Mouse (Mus musculus) limb, embryonic 11.5 days (tissue): ENCODE measurements around the gene Mier3. TPM values are rescaled to one million over a fixed set of nuclear protein-coding genes. Genes with fewer than 3 reads are reported as not detected.
A peak's percentile ranks its signal among the peaks of the same experiment; 100 is the strongest.

ENCODE experiments used
- ATAC-seq: fragments of 200-750 bp; cut with Nextera tagmentation; 2 replicates; pipeline ENCODE4 v1.8.0; 2017; ENCODE audit warnings: low read depth; ENCODE audit not compliant: insufficient number of reproducible peaks, low FRiP score, low TSS enrichment
- DNase-seq: peaks from one replicate; pipeline ENCODE4 v3.0.0-alpha.2; 2015; ENCODE audit warnings: low spot score
- H3K27ac ChIP-seq: fragments of 300-500 bp; sonication (generic); replicated peaks from 2 replicates; pipeline ENCODE4 v1.5.1; 2014; ENCODE audit warnings: low read depth, mild to moderate bottlenecking, low read length
- H3K27me3 ChIP-seq: fragments of 300-500 bp; sonication (generic); 2 replicates; pipeline ENCODE4 v1.6.1; 2014; ENCODE audit warnings: mild to moderate bottlenecking, low read length, mixed read lengths; ENCODE audit not compliant: control insufficient read depth, insufficient read depth
- H3K36me3 ChIP-seq: fragments of 300-500 bp; sonication (generic); 2 replicates; pipeline ENCODE4 v1.6.1; 2014; ENCODE audit warnings: mild to moderate bottlenecking, low read length, moderate library complexity, mixed read lengths; ENCODE audit not compliant: control insufficient read depth, insufficient read depth
- H3K4me1 ChIP-seq: fragments of 300-500 bp; sonication (generic); 2 replicates; pipeline ENCODE4 v1.6.1; 2014; ENCODE audit warnings: low read length, mixed read lengths; ENCODE audit not compliant: control insufficient read depth, insufficient read depth
- H3K4me2 ChIP-seq: fragments of 300-500 bp; sonication (generic); 2 replicates; pipeline ENCODE4 v1.6.1; 2014; ENCODE audit warnings: low read depth, mild to moderate bottlenecking, moderate library complexity; ENCODE audit not compliant: severe bottlenecking
- H3K4me3 ChIP-seq: fragments of 300-500 bp; sonication (generic); 2 replicates; pipeline ENCODE4 v1.5.1; 2014; ENCODE audit warnings: low read depth, low read length
- H3K9ac ChIP-seq: fragments of 300-500 bp; sonication (generic); 2 replicates; pipeline ENCODE4 v1.6.1; 2014; ENCODE audit warnings: mild to moderate bottlenecking, low read length
- H3K9me3 ChIP-seq: fragments of 300-500 bp; sonication (generic); 2 replicates; pipeline ENCODE4 v1.6.1; 2016; ENCODE audit warnings: low read length; ENCODE audit not compliant: control insufficient read depth
- WGBS: fragments of 180-500 bp; shearing (Covaris S2); extraction: QIAGEN DNeasy Blood & Tissue Kit; methylation state at CpG from one replicate; pipeline ENCODE4 v1.1.7; 2014; 5-methylcytosine and 5-hydroxymethylcytosine counted together
- polyA plus RNA-seq: library from polyadenylated mRNA; unstranded; fragments of >200 nt; fragmentation: Nextera tagmentation; extraction: Ambion mirVana; gene quantifications from 2 replicates; pipeline ENCODE4 v1.2.1, GENCODE M21; 2014

Gene Mier3
- polyA plus RNA-seq, 1 experiment from 2014 or later, result 29.4 TPM

DNA sequence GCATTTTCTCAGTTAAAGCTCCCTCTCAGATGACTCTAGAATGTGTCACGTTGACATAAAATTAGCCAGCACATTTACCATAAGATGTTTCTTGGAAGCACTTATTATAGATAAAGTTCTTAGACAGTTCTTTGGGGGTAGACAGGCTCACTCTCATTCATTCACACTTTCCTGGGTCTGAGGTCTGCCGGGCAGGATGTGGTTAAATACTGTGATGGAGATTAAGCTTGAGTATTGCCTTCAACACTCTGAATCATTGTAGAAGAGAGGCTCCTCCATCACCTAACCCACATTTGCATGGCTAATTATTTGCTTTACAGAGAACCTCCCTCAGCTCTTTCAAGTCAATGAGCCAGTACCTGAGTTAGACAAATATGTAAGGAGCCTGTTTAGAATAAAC, 24.9 kb upstream of the Mier3 start:
- DNase-seq (no peak), ATAC-seq (no peak)
- Histone ChIP-seq H3K4me1 (peaks cover 6% of the 10 kb centered on the region; the same call in 1 of the 2 replicates), H3K4me3 (no peak overlapping the region), H3K4me2 (no peak overlapping the region), H3K9me3 (no peaks in the 10 kb centered on the region), H3K9ac (no peak overlapping the region), H3K36me3 (no peaks in the 10 kb centered on the region), H3K27me3 (no peaks in the 10 kb centered on the region), H3K27ac (no peak overlapping the region)
- 73% methylated on average over 2 of the region's 2 CpGs for WGBS

- no peak overlapping the region for H3K27ac ChIP-seq
- no peaks in the 10 kb centered on the region for H3K9me3 ChIP-seq
- peaks cover 6% of the 10 kb centered on the region; the same call in 1 of the 2 replicates for H3K4me1 ChIP-seq
- no peak overlapping the region for H3K9ac ChIP-seq
- H3K27me3 ChIP-seq, result no peaks in the 10 kb centered on the region
- DNase-seq (no peak), ATAC-seq (no peak)
- H3K36me3 ChIP-seq, result no peaks in the 10 kb centered on the region
- H3K4me2 ChIP-seq, result no peak overlapping the region
- no peak overlapping the region for H3K4me3 ChIP-seq
- 84% methylated on average over 10 of the region's 10 CpGs for WGBS
Observed at GRCm38 (mm10) chr13:111656309-111656708, 24.5 kb upstream of the Mier3 start.

GRCm38 (mm10) chr13:111656769-111657168, 24.0 kb upstream of the Mier3 start:
- 85% methylated on average over 3 of the region's 3 CpGs for WGBS
- H3K27ac ChIP-seq, result no peak overlapping the region
- no peak overlapping the region for H3K4me2 ChIP-seq
- H3K27me3 ChIP-seq, result no peaks in the 10 kb centered on the region
- DNase-seq, result no peak
- H3K4me3 ChIP-seq, result no peak overlapping the region
- no peak overlapping the region for H3K9ac ChIP-seq
- H3K9me3 ChIP-seq, result no peaks in the 10 kb centered on the region
- ATAC-seq, result no peak
- no peaks in the 10 kb centered on the region for H3K36me3 ChIP-seq
- H3K4me1 ChIP-seq, result peaks cover 6% of the 10 kb centered on the region; the same call in 1 of the 2 replicates

- Histone ChIP-seq H3K9me3 (no peaks in the 10 kb centered on the region), H3K27ac (no peak overlapping the region), H3K27me3 (no peaks in the 10 kb centered on the region), H3K36me3 (no peaks in the 10 kb centered on the region), H3K9ac (no peak overlapping the region), H3K4me3 (no peak overlapping the region), H3K4me2 (no peak overlapping the region), H3K4me1 (peaks cover 6% of the 10 kb centered on the region; the same call in 1 of the 2 replicates)
- DNase-seq (peak; percentile 50), ATAC-seq (0 out of 2 replicates have a peak, but pooled peaks have one; percentile 51)
- WGBS, result 46% methylated on average over 12 of the region's 12 CpGs
Observed at GRCm38 (mm10) chr13:111658501-111659280, 22.1 kb upstream of the Mier3 start.

DNA sequence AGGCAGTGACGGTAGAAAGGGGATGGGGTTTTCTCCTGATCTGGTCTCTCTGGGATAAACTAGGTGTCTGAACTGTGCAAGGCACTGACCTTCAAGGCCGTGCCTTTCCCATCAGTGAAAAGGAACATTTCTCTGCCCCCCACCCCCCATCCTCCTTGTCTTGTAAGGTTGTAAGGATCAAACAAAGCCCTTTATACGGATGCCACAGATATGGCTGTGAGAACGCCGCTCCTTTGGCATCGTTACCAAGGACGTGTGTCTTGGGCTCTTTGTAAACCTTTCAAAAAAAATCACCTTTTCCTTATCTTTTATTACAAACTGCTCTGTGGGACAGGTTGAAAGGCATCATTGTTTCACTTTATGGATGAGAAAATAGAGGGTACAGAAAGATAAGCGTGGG, 21.3 kb upstream of the Mier3 start:
- H3K4me1 ChIP-seq, result peaks cover 6% of the 10 kb centered on the region; the same call in 1 of the 2 replicates
- no peak for DNase-seq
- H3K4me3 ChIP-seq, result no peak overlapping the region
- ATAC-seq, result no peak
- H3K27ac ChIP-seq, result no peak overlapping the region
- no peaks in the 10 kb centered on the region for H3K9me3 ChIP-seq
- H3K9ac ChIP-seq, result no peak overlapping the region
- no peaks in the 10 kb centered on the region for H3K27me3 ChIP-seq
- H3K4me2 ChIP-seq, result no peak overlapping the region
- WGBS, result 81% methylated on average over 8 of the region's 8 CpGs
- no peaks in the 10 kb centered on the region for H3K36me3 ChIP-seq

DNA sequence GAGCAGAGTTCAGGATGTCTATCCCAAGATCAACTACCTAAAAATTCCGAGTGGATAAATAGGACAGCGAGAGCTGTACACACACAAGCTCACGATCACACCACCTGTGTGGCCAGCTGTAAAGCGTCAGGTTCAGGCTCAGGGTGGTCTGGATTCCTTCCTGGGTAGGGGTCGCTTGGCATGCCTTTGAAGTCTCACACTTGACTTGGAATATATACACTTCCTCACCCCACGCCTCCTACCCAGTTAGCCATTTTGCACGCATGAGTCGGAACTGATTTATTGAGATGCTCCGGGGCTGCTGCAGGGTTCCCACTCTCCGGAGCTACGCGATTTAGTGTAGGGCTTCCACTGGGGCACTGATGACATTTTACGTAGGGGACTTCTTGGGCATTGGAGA, 20.7 kb upstream of the Mier3 start:
- peak; percentile 68; the same call in 1 of the 2 replicates for ATAC-seq
- peak; percentile 28 for DNase-seq
- Histone ChIP-seq H3K9ac (no peak overlapping the region), H3K4me2 (no peak overlapping the region), H3K9me3 (no peaks in the 10 kb centered on the region), H3K36me3 (no peaks in the 10 kb centered on the region), H3K27ac (no peak overlapping the region), H3K4me1 (peaks cover 6% of the 10 kb centered on the region; the same call in 1 of the 2 replicates), H3K4me3 (no peak overlapping the region), H3K27me3 (no peaks in the 10 kb centered on the region)
- WGBS, result 33% methylated on average over 13 of the region's 13 CpGs

- no peaks in the 10 kb centered on the region for H3K27me3 ChIP-seq
- no peak overlapping the region for H3K9ac ChIP-seq
- DNase-seq, result no peak
- H3K9me3 ChIP-seq, result no peaks in the 10 kb centered on the region
- peaks cover 6% of the 10 kb centered on the region; the same call in 1 of the 2 replicates for H3K4me1 ChIP-seq
- ATAC-seq, result no peak
- H3K4me3 ChIP-seq, result no peak overlapping the region
- WGBS, result 77% methylated on average over 3 of the region's 3 CpGs
- no peak overlapping the region for H3K4me2 ChIP-seq
- H3K27ac ChIP-seq, result no peak overlapping the region
- H3K36me3 ChIP-seq, result no peaks in the 10 kb centered on the region
Observed at GRCm38 (mm10) chr13:111660556-111660955, 20.2 kb upstream of the Mier3 start.

DNA sequence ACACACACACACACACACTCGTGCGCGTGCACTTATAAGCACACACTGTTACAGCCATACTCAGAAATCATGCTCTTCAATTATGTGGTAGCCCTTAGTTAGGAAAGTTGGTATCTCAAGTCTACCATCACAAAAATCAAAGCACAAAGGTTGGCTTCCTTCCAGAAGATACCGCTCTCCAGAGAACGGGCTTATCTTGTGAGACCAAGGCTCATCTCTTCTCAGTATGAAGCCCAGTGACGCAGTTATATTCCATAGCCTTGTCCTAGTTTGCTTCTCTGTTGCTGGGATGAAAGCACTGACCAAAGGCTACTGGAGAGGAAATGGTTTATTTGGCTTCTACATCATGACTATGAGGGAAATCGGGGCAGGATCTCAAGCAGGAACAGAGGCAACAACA, 12.8 kb upstream of the Mier3 start:
- Histone ChIP-seq H3K4me1 (no peaks in the 10 kb centered on the region), H3K27me3 (no peaks in the 10 kb centered on the region), H3K27ac (no peak overlapping the region), H3K9ac (no peak overlapping the region), H3K9me3 (no peaks in the 10 kb centered on the region), H3K36me3 (no peaks in the 10 kb centered on the region), H3K4me2 (no peak overlapping the region), H3K4me3 (no peak overlapping the region)
- ATAC-seq (no peak), DNase-seq (no peak)
- 88% methylated on average over 7 of the region's 7 CpGs for WGBS
